Mouse (Mus musculus): ENCODE measurements around the gene Defb22. TPM values are rescaled to one million over a fixed set of nuclear protein-coding genes. Genes with fewer than 3 reads are reported as not detected.

The Defb22 gene
- polyA plus RNA-seq, 1 experiment from 2014 or later, result not detected

GRCm38 (mm10) chr2:152487024-152487423 lies 2.9 kb downstream of the Defb22 start:
- H3K9ac ChIP-seq (replicated peaks; ENCODE audit: low read length), result no peak overlapping the region
- 77% methylated on average over 2 of the region's 2 CpGs for WGBS
- no peaks in the 10 kb centered on the region for H3K4me1 ChIP-seq (ENCODE audit: control insufficient read depth, insufficient read depth, low read length)
- ATAC-seq (ENCODE audit: low FRiP score, low TSS enrichment), result no peak
- no peaks in the 10 kb centered on the region for H3K9me3 ChIP-seq (ENCODE audit: control insufficient read depth, low read length)
- H3K4me3 ChIP-seq (replicated peaks; ENCODE audit: low read depth, low read length), result no peak overlapping the region
- H3K36me3 ChIP-seq (ENCODE audit: control insufficient read depth, insufficient read depth, low read length), result no peaks in the 10 kb centered on the region
- H3K27ac ChIP-seq (replicated peaks; ENCODE audit: low read depth, low read length), result no peak overlapping the region
- H3K27me3 ChIP-seq (ENCODE audit: control insufficient read depth, insufficient read depth, low read length), result no peaks in the 10 kb centered on the region
- DNase-seq, result no peak
- H3K4me2 ChIP-seq (ENCODE audit: low read length), result no peak overlapping the region

- 91% methylated on average over 7 of the region's 7 CpGs for WGBS
- Histone ChIP-seq H3K9me3 (ENCODE audit: control insufficient read depth, low read length) (no peaks in the 10 kb centered on the region), H3K36me3 (ENCODE audit: control insufficient read depth, insufficient read depth, low read length) (no peaks in the 10 kb centered on the region), H3K4me2 (ENCODE audit: low read length) (no peak overlapping the region), H3K4me3 (replicated peaks; ENCODE audit: low read depth, low read length) (no peak overlapping the region), H3K9ac (replicated peaks; ENCODE audit: low read length) (no peak overlapping the region), H3K27ac (replicated peaks; ENCODE audit: low read depth, low read length) (no peak overlapping the region), H3K27me3 (ENCODE audit: control insufficient read depth, insufficient read depth, low read length) (no peaks in the 10 kb centered on the region), H3K4me1 (ENCODE audit: control insufficient read depth, insufficient read depth, low read length) (no peaks in the 10 kb centered on the region)
- DNase-seq (no peak), ATAC-seq (ENCODE audit: low FRiP score, low TSS enrichment) (no peak)
These were observed 8.2 kb downstream of the Defb22 start for GRCm38 (mm10) chr2:152481726-152482125.

- no peaks in the 10 kb centered on the region for H3K36me3 ChIP-seq (ENCODE audit: control insufficient read depth, insufficient read depth, low read length)
- no peak overlapping the region for H3K27ac ChIP-seq (replicated peaks; ENCODE audit: low read depth, low read length)
- no peak overlapping the region for H3K4me2 ChIP-seq (ENCODE audit: low read length)
- no peak overlapping the region for H3K4me3 ChIP-seq (replicated peaks; ENCODE audit: low read depth, low read length)
- H3K9me3 ChIP-seq (ENCODE audit: control insufficient read depth, low read length), result no peaks in the 10 kb centered on the region
- DNase-seq (no peak), ATAC-seq (ENCODE audit: low FRiP score, low TSS enrichment) (no peak)
- H3K4me1 ChIP-seq (ENCODE audit: control insufficient read depth, insufficient read depth, low read length), result no peaks in the 10 kb centered on the region
- H3K9ac ChIP-seq (replicated peaks; ENCODE audit: low read length), result no peak overlapping the region
- no peaks in the 10 kb centered on the region for H3K27me3 ChIP-seq (ENCODE audit: control insufficient read depth, insufficient read depth, low read length)
- 90% methylated on average over 3 of the region's 3 CpGs for WGBS
These were observed 9.1 kb downstream of the Defb22 start for GRCm38 (mm10) chr2:152480881-152481280.

- no peak within 1 kb of the TSS for H3K4me3 ChIP-seq (replicated peaks; ENCODE audit: low read depth, low read length)
- H3K27me3 ChIP-seq (ENCODE audit: control insufficient read depth, insufficient read depth, low read length), result no peaks in the 10 kb centered on the region
- H3K4me1 ChIP-seq (ENCODE audit: control insufficient read depth, insufficient read depth, low read length), result no peaks in the 10 kb centered on the region
- no peaks in the 10 kb centered on the region for H3K9me3 ChIP-seq (ENCODE audit: control insufficient read depth, low read length)
- 72% methylated on average over 2 of the region's 2 CpGs for WGBS
- no peaks in the 10 kb centered on the region for H3K36me3 ChIP-seq (ENCODE audit: control insufficient read depth, insufficient read depth, low read length)
- H3K27ac ChIP-seq (replicated peaks; ENCODE audit: low read depth, low read length), result no peak within 1 kb of the TSS
- H3K4me2 ChIP-seq (ENCODE audit: low read length), result no peak within 1 kb of the TSS
- DNase-seq (no peak), ATAC-seq (ENCODE audit: low FRiP score, low TSS enrichment) (no peak)
- H3K9ac ChIP-seq (replicated peaks; ENCODE audit: low read length), result no peak within 1 kb of the TSS
These were observed 13.2 kb downstream of the Defb22 start, which contains the start of gene Defb20 for GRCm38 (mm10) chr2:152476763-152477162. Gene Defb20, plus strand, starts transcription at chr2:152477063.

- DNase-seq, result peak; percentile 13
- WGBS, result 33% methylated on average over 3 of the region's 3 CpGs
- ATAC-seq (ENCODE audit: low FRiP score, low TSS enrichment), result no peak
These were observed 17.5 kb downstream of the Defb22 start for GRCm38 (mm10) chr2:152472434-152472833.

GRCm38 (mm10) chr2:152470973-152471372 lies 19.0 kb downstream of the Defb22 start:
- no peak for ATAC-seq (ENCODE audit: low FRiP score, low TSS enrichment)
- H3K27me3 ChIP-seq (ENCODE audit: control insufficient read depth, insufficient read depth, low read length), result no peaks in the 10 kb centered on the region
- H3K27ac ChIP-seq (replicated peaks; ENCODE audit: low read depth, low read length), result no peak overlapping the region
- WGBS, result 33% methylated on average over 7 of the region's 7 CpGs
- no peak overlapping the region for H3K4me3 ChIP-seq (replicated peaks; ENCODE audit: low read depth, low read length)
- DNase-seq, result peak; percentile 82
- H3K9me3 ChIP-seq (ENCODE audit: control insufficient read depth, low read length), result no peaks in the 10 kb centered on the region
- no peak overlapping the region for H3K4me2 ChIP-seq (ENCODE audit: low read length)
- H3K36me3 ChIP-seq (ENCODE audit: control insufficient read depth, insufficient read depth, low read length), result no peaks in the 10 kb centered on the region
- no peak overlapping the region for H3K9ac ChIP-seq (replicated peaks; ENCODE audit: low read length)
- H3K4me1 ChIP-seq (ENCODE audit: control insufficient read depth, insufficient read depth, low read length), result no peaks in the 10 kb centered on the region

More at GRCm38 (mm10) chr2:152472434-152472833, 17.5 kb downstream of the Defb22 start:
- H3K9me3 ChIP-seq (ENCODE audit: control insufficient read depth, low read length), result no peaks in the 10 kb centered on the region
- H3K9ac ChIP-seq (replicated peaks; ENCODE audit: low read length), result no peak overlapping the region
- no peak overlapping the region for H3K4me2 ChIP-seq (ENCODE audit: low read length)
- no peak overlapping the region for H3K4me3 ChIP-seq (replicated peaks; ENCODE audit: low read depth, low read length)
- H3K27ac ChIP-seq (replicated peaks; ENCODE audit: low read depth, low read length), result no peak overlapping the region
- H3K27me3 ChIP-seq (ENCODE audit: control insufficient read depth, insufficient read depth, low read length), result no peaks in the 10 kb centered on the region
- H3K36me3 ChIP-seq (ENCODE audit: control insufficient read depth, insufficient read depth, low read length), result no peaks in the 10 kb centered on the region
- H3K4me1 ChIP-seq (ENCODE audit: control insufficient read depth, insufficient read depth, low read length), result no peaks in the 10 kb centered on the region

- no peak within 1 kb of the TSS for H3K4me2 ChIP-seq (ENCODE audit: low read length)
- H3K9ac ChIP-seq (replicated peaks; ENCODE audit: low read length), result no peak within 1 kb of the TSS
- no peaks in the 10 kb centered on the region for H3K9me3 ChIP-seq (ENCODE audit: control insufficient read depth, low read length)
- no peak within 1 kb of the TSS for H3K4me3 ChIP-seq (replicated peaks; ENCODE audit: low read depth, low read length)
- ATAC-seq (ENCODE audit: low FRiP score, low TSS enrichment), result no peak
- no peak within 1 kb of the TSS for H3K27ac ChIP-seq (replicated peaks; ENCODE audit: low read depth, low read length)
- H3K4me1 ChIP-seq (ENCODE audit: control insufficient read depth, insufficient read depth, low read length), result no peaks in the 10 kb centered on the region
- H3K27me3 ChIP-seq (ENCODE audit: control insufficient read depth, insufficient read depth, low read length), result no peaks in the 10 kb centered on the region
- 88% methylated on average over 3 of the region's 3 CpGs for WGBS
- DNase-seq, result no peak
- H3K36me3 ChIP-seq (ENCODE audit: control insufficient read depth, insufficient read depth, low read length), result no peaks in the 10 kb centered on the region
These were observed 25.3 kb downstream of the Defb22 start, which contains the start of gene Defb23 for GRCm38 (mm10) chr2:152464570-152465150. Gene Defb23, minus strand, starts transcription at chr2:152464620.

GRCm38 (mm10) chr2:152459241-152459640 lies 30.7 kb downstream of the Defb22 start:
- Histone ChIP-seq H3K9ac (replicated peaks; ENCODE audit: low read length) (no peak overlapping the region), H3K36me3 (ENCODE audit: control insufficient read depth, insufficient read depth, low read length) (no peaks in the 10 kb centered on the region), H3K9me3 (ENCODE audit: control insufficient read depth, low read length) (no peaks in the 10 kb centered on the region), H3K27ac (replicated peaks; ENCODE audit: low read depth, low read length) (no peak overlapping the region), H3K4me1 (ENCODE audit: control insufficient read depth, insufficient read depth, low read length) (no peaks in the 10 kb centered on the region), H3K4me3 (replicated peaks; ENCODE audit: low read depth, low read length) (no peak overlapping the region), H3K27me3 (ENCODE audit: control insufficient read depth, insufficient read depth, low read length) (no peaks in the 10 kb centered on the region), H3K4me2 (ENCODE audit: low read length) (no peak overlapping the region)
- WGBS, result 75% methylated on average over 13 of the region's 13 CpGs
- DNase-seq (no peak), ATAC-seq (ENCODE audit: low FRiP score, low TSS enrichment) (no peak)

- no peak overlapping the region for H3K4me2 ChIP-seq (ENCODE audit: low read length)
- no peak for ATAC-seq (ENCODE audit: low FRiP score, low TSS enrichment)
- DNase-seq, result no peak
- no peaks in the 10 kb centered on the region for H3K36me3 ChIP-seq (ENCODE audit: control insufficient read depth, insufficient read depth, low read length)
- no peak overlapping the region for H3K27ac ChIP-seq (replicated peaks; ENCODE audit: low read depth, low read length)
- H3K4me3 ChIP-seq (replicated peaks; ENCODE audit: low read depth, low read length), result no peak overlapping the region
- H3K9me3 ChIP-seq (ENCODE audit: control insufficient read depth, low read length), result no peaks in the 10 kb centered on the region
- WGBS, result 72% methylated on average over 4 of the region's 4 CpGs
- no peak overlapping the region for H3K9ac ChIP-seq (replicated peaks; ENCODE audit: low read length)
- no peaks in the 10 kb centered on the region for H3K4me1 ChIP-seq (ENCODE audit: control insufficient read depth, insufficient read depth, low read length)
- H3K27me3 ChIP-seq (ENCODE audit: control insufficient read depth, insufficient read depth, low read length), result no peaks in the 10 kb centered on the region
These were observed 37.7 kb downstream of the Defb22 start for GRCm38 (mm10) chr2:152452101-152452781.
